Mouse (Mus musculus): Measurements from ENCODE around the gene Hamp2.

DNA sequence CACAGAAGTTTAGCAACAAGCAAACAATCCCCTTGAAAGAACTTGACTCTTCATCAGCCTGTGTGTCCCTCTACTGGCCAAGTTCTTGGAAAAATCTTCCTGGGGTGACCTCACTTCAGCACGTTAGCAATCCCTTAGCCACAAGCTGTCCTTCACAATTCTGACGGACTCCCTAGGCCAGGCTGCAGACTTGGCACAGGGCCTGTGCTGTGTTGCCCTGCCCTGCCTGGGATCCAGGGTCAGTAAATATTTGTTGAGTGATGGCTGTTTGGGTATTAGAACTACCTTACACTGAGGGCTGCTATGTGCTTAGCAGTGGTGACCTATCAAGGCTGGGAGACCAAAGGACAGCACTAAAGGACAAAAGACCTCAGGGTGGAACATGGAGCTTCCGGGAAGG is 29.6 kb upstream of the Hamp2 start:
- no peak for TF ChIP-seq EP300 (IDR thresholded peaks at IDR 0.05; ENCODE audit: insufficient read depth, low read depth, low read length)
- no peak for TF ChIP-seq CTCF (IDR thresholded peaks at IDR 0.05; ENCODE audit: low read depth, low read length)
- no peak for TF ChIP-seq POLR2A (IDR thresholded peaks at IDR 0.05; ENCODE audit: insufficient read depth, low read length)

Data from ES-Bruce4 (cell line).